ENCODE assay signal across 42 mouse cellular contexts in the genomic region with DNA sequence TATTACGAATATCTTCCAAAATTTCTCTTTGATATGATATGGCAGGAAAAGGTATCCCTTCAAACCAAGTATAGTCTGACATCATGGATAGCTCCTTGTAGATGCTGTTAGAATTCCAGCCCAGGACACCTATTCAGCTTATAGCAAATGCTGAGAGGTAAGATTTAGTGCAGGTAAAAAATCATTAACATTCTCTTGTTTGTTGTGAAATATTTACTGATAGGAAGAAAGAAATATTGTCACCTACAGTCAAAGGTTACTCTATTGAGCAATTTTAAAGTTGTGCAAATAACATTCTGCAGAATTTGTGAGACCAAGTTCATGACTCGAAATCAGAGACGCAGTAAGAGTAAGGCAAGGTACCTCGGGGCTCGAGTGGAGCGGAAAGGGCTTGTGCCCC. TPM values are rescaled to one million over a fixed set of nuclear protein-coding genes. Genes with fewer than 3 reads are reported as not detected.
"Had no signal": no experiment of that assay in that cellular context is flagged by ENCODE, and none has a peak within 500 bp of the region (broad histone marks: within the 10 kb centered on the region; RNA-seq: fewer than 3 reads in every experiment).

TSS of gene Sult2a4 (minus strand) at position 101 of the 400 bp plus-strand sequence.

RNA-seq across cellular contexts. Expression of gene Sult2a4, which starts in this region (rescaled TPM):
- total RNA-seq: heart, postnatal 10 days; heart, postnatal 14 days; heart, postnatal 25 days; heart, postnatal 36 days; heart, postnatal 4 days; hematopoietic stem cell, adult 5-6 weeks; hindbrain, postnatal 0 days; layer of hippocampus, adult 18-20 months; layer of hippocampus, adult 2 months; layer of hippocampus, adult 8-10 months; layer of hippocampus, postnatal 10 days; layer of hippocampus, postnatal 14 days; layer of hippocampus, postnatal 25 days; layer of hippocampus, postnatal 36 days; left cerebral cortex, adult 18-20 months; left cerebral cortex, adult 2 months; left cerebral cortex, adult 8-10 months had no signal
- polyA plus RNA-seq: heart, embryonic 11.5 days; heart, embryonic 12.5 days; heart, embryonic 13.5 days; heart, embryonic 14.5 days; heart, embryonic 15.5 days; heart, embryonic 16.5 days; heart, postnatal 0 days; hindbrain, embryonic 10.5 days; hindbrain, embryonic 11.5 days; hindbrain, embryonic 12.5 days; hindbrain, embryonic 13.5 days; hindbrain, embryonic 14.5 days; hindbrain, embryonic 15.5 days; hindbrain, embryonic 16.5 days; hindbrain, postnatal 0 days; inflammation-experienced regulatory T-cells, adult 6 months; intestine, embryonic 14.5 days; intestine, embryonic 15.5 days; intestine, embryonic 16.5 days; intestine, postnatal 0 days; kidney, adult 2 months; kidney, embryonic 14.5 days; kidney, embryonic 15.5 days; kidney, embryonic 16.5 days; kidney, postnatal 0 days; large intestine, adult 2 months had no signal
